Mouse (Mus musculus) small intestine, adult 2 months (tissue): ENCODE measurements around the gene Tfeb. TPM values are rescaled to one million over a fixed set of nuclear protein-coding genes. Genes with fewer than 3 reads are reported as not detected.

Source experiments
- H3K27ac ChIP-seq: fragments of 200-500 bp; 2 replicates; pipeline ENCODE4 v1.5.1; 2012; ENCODE audit warnings: low read depth, low read length, control low read depth, inconsistent platforms; ENCODE audit not compliant: insufficient read depth
- H3K27me3 ChIP-seq: fragments of 200-500 bp; 2 replicates; pipeline ENCODE4 v1.6.1; 2012; ENCODE audit warnings: mild to moderate bottlenecking, moderate library complexity, low read length, inconsistent platforms; ENCODE audit not compliant: control insufficient read depth, insufficient read depth
- H3K36me3 ChIP-seq: fragments of 200-500 bp; 2 replicates; pipeline ENCODE4 v1.6.1; 2012; ENCODE audit warnings: mild to moderate bottlenecking, low read length, control low read depth, inconsistent platforms; ENCODE audit not compliant: control insufficient read depth, insufficient read depth
- H3K4me1 ChIP-seq: fragments of 200-500 bp; 2 replicates; pipeline ENCODE4 v1.6.1; 2012; ENCODE audit warnings: low read length, inconsistent platforms, mixed read lengths; ENCODE audit not compliant: control insufficient read depth, insufficient read depth, insufficient read length
- H3K4me3 ChIP-seq: fragments of 200-500 bp; 2 replicates; pipeline ENCODE4 v1.5.1; 2012; ENCODE audit warnings: low read depth, mild to moderate bottlenecking, control low read depth, inconsistent platforms, low read length, moderate library complexity
- CTCF ChIP-seq: fragments of 200-500 bp; IDR thresholded peaks from 2 replicates; pipeline ENCODE4 v1.5.1; 2012; ENCODE audit warnings: low read depth, mild to moderate bottlenecking, control low read depth, inconsistent platforms, low read length, moderate library complexity, mixed read lengths; ENCODE audit not compliant: insufficient replicate concordance, insufficient read length; ENCODE audit errors: extremely low read depth
- POLR2A ChIP-seq: fragments of 200-500 bp; IDR thresholded peaks from 2 replicates; pipeline ENCODE4 v1.6.1; 2012; ENCODE audit warnings: low read depth, mild to moderate bottlenecking, control low read depth, inconsistent platforms, low read length, moderate library complexity
- WGBS: fragments of 180-500 bp; shearing (Covaris S2); methylation state at CpG from one replicate; pipeline ENCODE4 v1.1.7; 2018; 5-methylcytosine and 5-hydroxymethylcytosine counted together
- polyA plus RNA-seq: library from polyadenylated mRNA; depleted of rRNA; stranded (reverse); fragments of >200 nt; gene quantifications from 2 replicates; pipeline ENCODE4 v1.2.3, GENCODE M21; 2012

The Tfeb gene
- polyA plus RNA-seq, 1 experiment, result 60.3 TPM

DNA sequence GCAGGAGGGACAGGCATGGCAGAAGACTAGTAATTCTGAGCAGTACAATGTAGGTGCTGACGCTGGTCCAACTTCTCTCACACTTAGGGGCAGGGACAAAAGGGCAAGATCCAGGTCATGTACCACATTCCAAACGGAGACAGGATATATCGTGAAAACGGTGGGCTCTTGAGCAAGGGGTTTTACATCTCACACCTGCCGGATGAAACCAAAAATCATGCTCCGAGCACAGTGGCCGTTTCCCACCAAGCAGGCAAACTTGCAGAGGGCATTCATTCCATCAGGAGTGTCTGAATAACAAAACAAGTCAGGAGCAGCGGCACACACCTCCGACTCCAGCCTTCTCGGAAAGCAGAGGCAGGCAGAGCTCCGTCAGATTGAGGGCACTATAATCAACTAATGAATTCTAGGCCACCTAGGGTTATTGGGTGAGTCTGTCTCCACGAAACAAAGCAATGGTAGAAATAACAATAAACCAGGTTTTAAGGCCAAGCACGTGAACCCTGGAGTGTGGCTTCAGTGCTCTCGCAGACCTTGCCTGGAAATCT is 1.2 kb upstream of the Tfeb start:
- H3K4me1 ChIP-seq, result peaks cover 19% of the 10 kb centered on the region
- 83% methylated on average over 14 of the region's 14 CpGs for WGBS
- no peak for TF ChIP-seq POLR2A
- TF ChIP-seq CTCF, result no peak

DNA sequence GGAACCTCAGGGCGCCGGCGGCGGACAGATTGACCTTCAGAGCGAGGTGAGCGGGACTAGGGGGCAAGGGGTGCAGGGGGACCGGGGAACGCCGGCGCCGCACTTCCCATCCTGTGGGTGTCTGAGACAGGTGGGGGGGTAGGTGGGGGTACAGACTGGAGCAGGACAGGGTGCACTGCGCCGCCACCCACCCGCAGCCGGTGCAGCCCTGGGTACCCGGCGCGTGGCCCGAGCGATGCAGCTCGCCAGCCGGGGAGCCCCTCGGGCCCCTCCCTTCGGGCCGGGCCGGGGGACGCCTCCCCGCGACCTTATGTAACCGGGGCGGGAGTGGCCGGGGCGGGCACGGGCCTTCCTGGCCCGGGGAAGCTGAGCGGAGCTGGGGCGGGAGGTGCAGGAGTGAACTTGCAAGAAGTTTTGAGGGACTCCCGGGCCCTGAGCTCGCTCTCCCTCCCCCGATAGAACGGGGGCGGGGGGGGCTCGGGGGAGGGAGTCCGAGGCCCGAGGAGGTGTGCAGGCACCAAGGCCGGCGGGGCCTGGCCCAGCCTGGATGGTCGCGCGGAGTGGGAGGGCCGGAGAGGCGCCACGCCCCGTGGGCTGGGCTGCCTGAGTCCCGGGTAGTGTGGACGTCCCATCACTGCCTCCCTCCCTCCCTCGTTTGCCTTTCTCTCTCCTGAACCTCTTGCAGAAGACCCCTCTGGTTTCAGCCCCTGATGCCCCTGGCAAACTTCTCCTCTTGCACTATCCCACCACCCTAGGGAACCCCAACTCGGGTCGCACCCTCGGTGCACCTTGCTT is 638 bp downstream of the Tfeb start:
- Histone ChIP-seq H3K4me1 (peaks cover 16% of the 10 kb centered on the region), H3K27me3 (no peaks in the 10 kb centered on the region), H3K4me3 (peak overlapping the region; percentile 98), H3K27ac (peak overlapping the region; percentile 87), H3K36me3 (no peaks in the 10 kb centered on the region)
- under 1% methylated on average over 49 of the region's 60 CpGs for WGBS
- TF ChIP-seq CTCF (no peak), POLR2A (0 out of 2 replicates have a peak, but pooled peaks have one; percentile 10)

More for the DNA sequence above, 1.2 kb upstream of the Tfeb start:
- no peaks in the 10 kb centered on the region for H3K36me3 ChIP-seq
- H3K4me3 ChIP-seq, result no peak overlapping the region
- H3K27me3 ChIP-seq, result no peaks in the 10 kb centered on the region
- H3K27ac ChIP-seq, result no peak overlapping the region

DNA sequence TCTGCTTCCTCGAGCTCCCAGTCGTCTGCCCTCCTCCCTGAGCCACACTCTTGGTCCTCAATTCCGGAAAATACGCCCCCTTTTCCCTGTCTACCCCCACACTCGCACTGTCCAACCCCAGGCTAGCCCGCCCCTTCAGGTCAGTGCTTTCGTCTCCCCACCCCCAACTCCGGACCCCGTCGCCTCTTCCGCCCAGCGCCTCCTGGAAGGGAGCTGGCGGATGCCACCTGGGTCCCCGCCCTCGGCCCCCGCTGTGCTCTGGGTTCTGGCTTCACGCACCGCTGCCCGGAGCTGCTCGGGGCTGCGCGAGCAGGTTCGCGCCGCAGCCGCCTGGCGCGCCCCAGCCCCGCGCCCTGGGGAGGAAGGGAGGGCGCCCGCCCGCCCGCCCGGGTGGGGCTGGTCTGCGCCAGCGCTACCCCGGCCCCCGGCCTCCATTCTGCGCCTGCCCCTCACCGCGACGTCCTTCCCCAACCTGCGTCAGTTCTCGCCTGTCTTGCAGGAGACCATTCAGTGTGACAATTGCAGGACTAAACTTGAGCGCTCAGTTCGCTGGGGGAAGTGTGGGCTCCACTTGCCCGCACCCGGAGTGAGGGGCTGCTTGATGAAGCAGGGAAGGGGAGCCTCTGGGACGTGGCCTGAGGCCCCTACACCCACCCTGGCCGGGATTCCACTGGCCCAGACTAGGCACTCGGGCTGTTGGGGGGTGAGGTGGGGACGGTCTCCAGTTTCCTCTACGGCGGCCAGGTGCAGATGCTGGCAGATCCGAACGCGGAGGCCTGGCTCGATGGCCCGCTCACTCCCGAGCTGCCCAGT is 1.4 kb downstream of the Tfeb start:
- WGBS, result 1% methylated on average over 52 of the region's 61 CpGs
- peaks cover 16% of the 10 kb centered on the region for H3K4me1 ChIP-seq
- H3K27ac ChIP-seq, result peak overlapping the region; percentile 62

DNA sequence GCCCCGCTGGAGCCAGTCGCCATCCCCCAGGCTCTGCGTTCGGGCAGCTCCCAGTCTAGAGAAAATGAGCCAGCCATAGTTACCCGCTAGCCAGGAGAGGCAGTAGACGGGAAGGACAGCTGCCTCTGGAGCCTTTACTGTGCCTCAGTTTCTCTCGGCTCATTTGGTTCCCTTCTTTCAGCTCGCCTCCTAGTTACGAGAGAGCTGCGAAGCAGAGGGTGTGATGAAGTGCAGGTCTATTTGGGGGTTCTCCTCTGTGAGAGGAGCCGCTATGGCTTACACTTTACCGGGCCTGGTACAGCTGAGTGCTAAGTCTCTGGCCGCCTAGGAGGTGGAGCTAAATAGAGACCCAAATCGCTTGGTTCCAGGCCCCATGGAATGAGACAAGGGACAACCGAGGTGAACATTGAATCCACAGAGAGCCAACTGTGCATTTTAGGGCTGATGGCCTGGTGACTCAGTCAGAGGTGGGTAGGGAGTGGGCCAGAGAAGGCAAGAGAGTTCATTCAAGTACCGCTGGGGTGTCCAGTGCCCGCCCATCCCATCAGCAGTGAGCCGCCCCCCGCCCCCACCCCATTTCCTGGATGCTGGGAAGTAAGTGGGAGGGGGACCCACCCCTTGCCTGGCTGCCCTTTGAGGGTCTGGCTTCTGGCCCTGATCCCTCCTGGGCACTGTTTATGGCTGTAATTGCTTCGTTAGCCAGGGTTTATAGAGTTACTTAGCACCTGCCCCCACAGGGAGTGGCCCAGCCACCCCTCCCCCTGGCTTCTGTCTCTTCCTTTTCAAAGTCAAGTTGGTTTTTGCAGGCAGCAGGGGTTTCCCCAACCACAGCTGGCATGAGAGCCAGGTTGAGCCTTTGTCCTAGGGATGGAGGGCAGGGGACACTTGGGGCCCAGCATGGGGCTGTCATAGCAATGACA is 2.3 kb downstream of the Tfeb start:
- Histone ChIP-seq H3K27me3 (no peaks in the 10 kb centered on the region), H3K4me3 (peak overlapping the region; percentile 98), H3K4me1 (peaks cover 16% of the 10 kb centered on the region), H3K27ac (peak overlapping the region; percentile 62), H3K36me3 (no peaks in the 10 kb centered on the region)
- TF ChIP-seq CTCF (no peak), POLR2A (no peak)
- 11% methylated on average over 20 of the region's 20 CpGs for WGBS

More for the DNA sequence above, 1.4 kb downstream of the Tfeb start:
- no peaks in the 10 kb centered on the region for H3K27me3 ChIP-seq
- peak overlapping the region; percentile 98 for H3K4me3 ChIP-seq
- TF ChIP-seq CTCF, result no peak
- no peak for TF ChIP-seq POLR2A
- H3K36me3 ChIP-seq, result no peaks in the 10 kb centered on the region

DNA sequence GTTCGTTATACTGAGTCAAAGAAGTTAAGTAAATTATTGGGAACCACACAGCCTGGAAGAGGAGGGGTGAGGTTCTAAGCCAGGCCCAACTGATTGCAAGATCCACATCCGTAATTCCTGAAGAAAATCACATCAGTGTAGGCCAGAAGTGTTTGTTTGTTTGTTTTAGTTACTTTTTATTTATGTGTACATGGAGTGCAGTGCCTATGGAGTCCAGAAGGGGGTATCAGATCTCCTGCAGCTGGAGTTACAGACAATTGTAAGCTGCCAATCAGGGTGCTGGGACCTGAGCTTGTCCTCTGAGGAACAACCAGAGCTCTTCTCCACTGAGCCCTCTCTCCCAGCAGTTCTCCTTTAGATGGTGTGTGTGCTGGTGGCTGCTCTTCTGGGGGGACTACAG is 3.4 kb downstream of the Tfeb start:
- no peak overlapping the region for H3K27ac ChIP-seq
- TF ChIP-seq CTCF, result no peak
- no peak for TF ChIP-seq POLR2A
- H3K4me3 ChIP-seq, result no peak overlapping the region
- H3K27me3 ChIP-seq, result no peaks in the 10 kb centered on the region
- peaks cover 16% of the 10 kb centered on the region for H3K4me1 ChIP-seq
- 65% methylated on average over 2 of the region's 2 CpGs for WGBS
- no peaks in the 10 kb centered on the region for H3K36me3 ChIP-seq

DNA sequence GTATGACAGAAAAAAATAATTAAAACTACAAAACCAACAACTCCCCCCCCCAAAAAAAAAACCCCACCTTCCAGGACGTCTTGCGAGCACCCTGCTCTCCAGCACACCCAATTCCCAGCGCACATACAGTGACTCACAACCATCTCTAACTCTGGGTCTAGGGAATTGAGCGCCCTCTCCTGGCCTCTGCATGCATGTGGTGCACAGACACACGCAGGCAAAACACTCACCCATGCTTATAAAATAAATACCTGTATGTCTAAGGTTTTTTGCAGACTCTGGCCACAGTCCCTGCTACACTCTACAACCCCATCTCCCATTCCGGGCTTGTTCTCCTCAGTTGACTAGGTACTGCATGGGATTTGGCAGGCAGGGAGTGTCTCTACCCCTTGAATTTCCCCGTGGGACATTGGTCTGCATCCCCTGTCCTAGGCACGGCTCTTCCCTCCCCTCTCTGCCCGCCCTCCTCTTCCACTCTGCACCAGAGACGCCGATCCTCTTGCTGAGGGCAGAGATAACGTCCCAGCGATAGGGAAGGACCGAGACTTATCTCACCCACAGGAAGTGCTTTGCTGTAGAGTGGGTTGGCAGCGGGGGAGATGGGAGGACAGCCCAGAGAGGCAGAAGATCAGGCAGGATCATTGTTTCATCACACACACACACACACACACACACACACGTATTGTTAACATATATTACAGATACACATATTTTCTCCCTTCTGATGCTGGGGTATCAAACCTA is 6.3 kb downstream of the Tfeb start:
- Histone ChIP-seq H3K27ac (no peak overlapping the region), H3K4me3 (no peak overlapping the region), H3K4me1 (peaks cover 16% of the 10 kb centered on the region), H3K36me3 (peaks cover 3% of the 10 kb centered on the region; the same call in 1 of the 2 replicates), H3K27me3 (no peaks in the 10 kb centered on the region)
- TF ChIP-seq CTCF (peak; percentile 34; the same call in 1 of the 2 replicates), POLR2A (no peak)
- 51% methylated on average over 16 of the region's 16 CpGs for WGBS
